23 mouse cellular contexts compared by ENCODE assay signal in the genomic region with DNA sequence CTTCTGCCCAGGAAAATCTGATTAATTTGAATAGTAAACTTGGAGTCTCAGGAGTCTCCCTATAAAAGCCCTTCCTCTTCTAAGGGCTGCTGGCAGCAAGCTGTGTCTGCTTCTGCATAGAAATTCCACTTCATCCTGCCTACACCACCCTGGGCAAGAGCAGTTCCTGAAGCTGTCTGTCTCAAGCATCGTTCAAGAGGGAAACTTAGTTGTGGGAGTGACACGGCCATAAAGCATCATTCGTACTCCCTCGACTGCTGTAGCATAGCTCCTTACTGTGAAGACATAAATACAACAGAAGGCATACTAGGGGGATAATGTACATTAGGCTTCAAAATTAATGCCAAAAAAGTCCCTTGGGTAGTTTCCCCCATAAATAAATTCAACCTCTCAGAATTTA. TPM values are rescaled to one million over a fixed set of nuclear protein-coding genes. Genes with fewer than 3 reads are reported as not detected.
A peak's percentile ranks its signal among the peaks of the same experiment; 100 is the strongest.
DNase-seq lines count a peak whose midpoint lies in the region; ATAC-seq and TF ChIP-seq lines count a peak whose summit lies in the region.
"Had no signal": no experiment of that assay in that cellular context is flagged by ENCODE, and none has a peak within 500 bp of the region (broad histone marks: within the 10 kb centered on the region; RNA-seq: fewer than 3 reads in every experiment).

No protein-coding gene starts in this region.

- H3K4me3 ChIP-seq in forebrain, embryonic 10.5 days = no peak overlapping the region; the same call in 1 of the 2 replicates
- H3K4me3 ChIP-seq in forebrain, embryonic 15.5 days = no peak overlapping the region
- no peak overlapping the region for H3K4me3 ChIP-seq in hindbrain, embryonic 12.5 days
- no peak overlapping the region for H3K4me3 ChIP-seq in hindbrain, embryonic 16.5 days (ENCODE audit: low read length)
- H3K4me3 ChIP-seq in neural tube, embryonic 13.5 days = no peak overlapping the region
- no peak overlapping the region for H3K4me3 ChIP-seq in neural tube, embryonic 15.5 days (replicated peaks)
- H3K4me3 ChIP-seq in midbrain, embryonic 14.5 days (replicated peaks; ENCODE audit: low read depth, low read length) = no peak overlapping the region
- H3K4me3 ChIP-seq in gastrocnemius, adult 2 months = no peak overlapping the region
- H3K4me3 ChIP-seq: embryonic facial prominence, embryonic 10.5 days; heart, embryonic 12.5 days; intestine, embryonic 15.5 days had no signal

- intact Hi-C loops in gastrocnemius, adult 2 months (cut with DNase I) = no loop called here

- 20% methylated on average over 4 of the region's 4 CpGs for WGBS in forebrain, embryonic 10.5 days
- 3% methylated on average over 4 of the region's 4 CpGs for WGBS in forebrain, embryonic 15.5 days
- WGBS in hindbrain, embryonic 12.5 days = 26% methylated on average over 4 of the region's 4 CpGs
- WGBS in hindbrain, embryonic 16.5 days = 12% methylated on average over 4 of the region's 4 CpGs
- WGBS in neural tube, embryonic 13.5 days = 12% methylated on average over 4 of the region's 4 CpGs
- WGBS in neural tube, embryonic 15.5 days = 9% methylated on average over 4 of the region's 4 CpGs
- WGBS in midbrain, embryonic 14.5 days = 6% methylated on average over 4 of the region's 4 CpGs

- H3K4me1 ChIP-seq in forebrain, embryonic 10.5 days = peaks cover 41% of the 10 kb centered on the region
- H3K4me1 ChIP-seq in forebrain, embryonic 15.5 days = peaks cover 14% of the 10 kb centered on the region; the same call in 1 of the 2 replicates
- peaks cover 13% of the 10 kb centered on the region for H3K4me1 ChIP-seq in hindbrain, embryonic 12.5 days
- peaks cover 7% of the 10 kb centered on the region for H3K4me1 ChIP-seq in hindbrain, embryonic 16.5 days (ENCODE audit: control insufficient read depth, insufficient read depth, low read depth, low read length)
- H3K4me1 ChIP-seq in neural tube, embryonic 13.5 days (replicated peaks) = peaks cover 26% of the 10 kb centered on the region
- H3K4me1 ChIP-seq in neural tube, embryonic 15.5 days = peaks cover 14% of the 10 kb centered on the region
- H3K4me1 ChIP-seq in midbrain, embryonic 14.5 days (ENCODE audit: control insufficient read depth, insufficient read depth, low read length) = peaks cover 21% of the 10 kb centered on the region; the same call in 1 of the 2 replicates
- H3K4me1 ChIP-seq: heart, embryonic 12.5 days; intestine, embryonic 15.5 days had no signal

- ATAC-seq in forebrain, embryonic 15.5 days (replicated peaks) = no peak
- ATAC-seq in hindbrain, embryonic 12.5 days (ENCODE audit: low FRiP score) = no peak
- no peak for ATAC-seq in hindbrain, embryonic 16.5 days
- peak; percentile 80; the same call in 1 of the 2 replicates for ATAC-seq in neural tube, embryonic 13.5 days (ENCODE audit: low read depth)
- no peak for ATAC-seq in neural tube, embryonic 15.5 days (ENCODE audit: low FRiP score)
- no peak for ATAC-seq in midbrain, embryonic 14.5 days (ENCODE audit: low FRiP score, low TSS enrichment)
- ATAC-seq: activated CD4-positive, CD25-positive, alpha-beta regulatory T cell, adult 4 months; intestine, embryonic 15.5 days; Patski had no signal

- no peak for DNase-seq in forebrain, embryonic 10.5 days (ENCODE audit: extremely low spot score, low spot score)
- DNase-seq in midbrain, embryonic 14.5 days = peak; percentile 42
- no peak for DNase-seq in gastrocnemius, adult 2 months
- DNase-seq: adrenal gland, postnatal 14 days; cerebellum, adult 2 months; cerebellum, postnatal 10 days; gastrocnemius, postnatal 25 days; kidney, adult 18-20 months had no signal

- H3K9ac ChIP-seq in forebrain, embryonic 15.5 days (replicated peaks) = no peak overlapping the region
- no peak overlapping the region for H3K9ac ChIP-seq in hindbrain, embryonic 12.5 days
- no peak overlapping the region for H3K9ac ChIP-seq in hindbrain, embryonic 16.5 days (ENCODE audit: low read depth, low read length)
- H3K9ac ChIP-seq in neural tube, embryonic 13.5 days = no peak overlapping the region
- H3K9ac ChIP-seq in neural tube, embryonic 15.5 days (replicated peaks) = no peak overlapping the region
- H3K9ac ChIP-seq in midbrain, embryonic 14.5 days (replicated peaks; ENCODE audit: low read length) = no peak overlapping the region
- H3K9ac ChIP-seq: heart, embryonic 12.5 days; intestine, embryonic 15.5 days had no signal

- peaks cover 90% of the 10 kb centered on the region for H3K27me3 ChIP-seq in forebrain, embryonic 10.5 days (ENCODE audit: poor library complexity, severe bottlenecking)
- H3K27me3 ChIP-seq in forebrain, embryonic 15.5 days = 0 out of 2 replicates have a peak, but pooled peaks cover 4% of the 10 kb centered on the region
- H3K27me3 ChIP-seq in hindbrain, embryonic 12.5 days = peaks cover 72% of the 10 kb centered on the region
- H3K27me3 ChIP-seq in hindbrain, embryonic 16.5 days (replicated peaks; ENCODE audit: control insufficient read depth, insufficient read depth, low read length) = peaks cover 18% of the 10 kb centered on the region
- H3K27me3 ChIP-seq in neural tube, embryonic 13.5 days = peaks cover 72% of the 10 kb centered on the region
- H3K27me3 ChIP-seq in neural tube, embryonic 15.5 days (replicated peaks) = peaks cover 20% of the 10 kb centered on the region
- peaks cover 8% of the 10 kb centered on the region; the same call in 1 of the 2 replicates for H3K27me3 ChIP-seq in midbrain, embryonic 14.5 days (ENCODE audit: control insufficient read depth, insufficient read depth, low read length)
- H3K27me3 ChIP-seq: CH12.LX; heart, embryonic 12.5 days; intestine, embryonic 15.5 days had no signal

- no peak overlapping the region for H3K4me2 ChIP-seq in forebrain, embryonic 15.5 days (replicated peaks)
- 0 out of 2 replicates have a peak overlapping the region, but pooled peaks have one; percentile 11 for H3K4me2 ChIP-seq in hindbrain, embryonic 12.5 days (replicated peaks)
- no peak overlapping the region for H3K4me2 ChIP-seq in hindbrain, embryonic 16.5 days (ENCODE audit: low read length)
- peak overlapping the region; percentile 13; the same call in 1 of the 2 replicates for H3K4me2 ChIP-seq in neural tube, embryonic 13.5 days
- H3K4me2 ChIP-seq in neural tube, embryonic 15.5 days = no peak overlapping the region
- no peak overlapping the region for H3K4me2 ChIP-seq in midbrain, embryonic 14.5 days (ENCODE audit: low read length)
- H3K4me2 ChIP-seq: heart, embryonic 12.5 days; intestine, embryonic 15.5 days had no signal

- H3K27ac ChIP-seq in forebrain, embryonic 10.5 days = peak overlapping the region; percentile 48
- H3K27ac ChIP-seq in forebrain, embryonic 15.5 days (replicated peaks) = no peak overlapping the region
- no peak overlapping the region for H3K27ac ChIP-seq in hindbrain, embryonic 12.5 days
- no peak overlapping the region for H3K27ac ChIP-seq in hindbrain, embryonic 16.5 days (ENCODE audit: low read depth, low read length)
- peak overlapping the region; percentile 78; the same call in 1 of the 2 replicates for H3K27ac ChIP-seq in neural tube, embryonic 13.5 days (replicated peaks)
- H3K27ac ChIP-seq in neural tube, embryonic 15.5 days (replicated peaks) = no peak overlapping the region
- no peak overlapping the region for H3K27ac ChIP-seq in midbrain, embryonic 14.5 days (replicated peaks; ENCODE audit: low read depth, low read length)
- no peak overlapping the region for H3K27ac ChIP-seq in gastrocnemius, adult 2 months
- H3K27ac ChIP-seq: embryonic facial prominence, embryonic 10.5 days; intestine, embryonic 15.5 days had no signal

- no peak for TF ChIP-seq CTCF in gastrocnemius, adult 2 months (IDR thresholded peaks at IDR 0.05)

- no peaks in the 10 kb centered on the region for H3K36me3 ChIP-seq in forebrain, embryonic 10.5 days (replicated peaks)
- H3K36me3 ChIP-seq in forebrain, embryonic 15.5 days = no peaks in the 10 kb centered on the region
- H3K36me3 ChIP-seq in hindbrain, embryonic 12.5 days = no peaks in the 10 kb centered on the region
- no peaks in the 10 kb centered on the region for H3K36me3 ChIP-seq in hindbrain, embryonic 16.5 days (ENCODE audit: control insufficient read depth, insufficient read depth, low read length)
- no peaks in the 10 kb centered on the region for H3K36me3 ChIP-seq in neural tube, embryonic 13.5 days
- H3K36me3 ChIP-seq in neural tube, embryonic 15.5 days = no peaks in the 10 kb centered on the region
- no peaks in the 10 kb centered on the region for H3K36me3 ChIP-seq in midbrain, embryonic 14.5 days (ENCODE audit: control insufficient read depth, insufficient read depth, low read length)
- H3K36me3 ChIP-seq: embryonic facial prominence, embryonic 10.5 days; heart, embryonic 12.5 days; intestine, embryonic 15.5 days had no signal

- no peaks in the 10 kb centered on the region for H3K9me3 ChIP-seq in forebrain, embryonic 10.5 days
- no peaks in the 10 kb centered on the region for H3K9me3 ChIP-seq in forebrain, embryonic 15.5 days
- H3K9me3 ChIP-seq in hindbrain, embryonic 12.5 days (replicated peaks) = no peaks in the 10 kb centered on the region
- H3K9me3 ChIP-seq in hindbrain, embryonic 16.5 days (ENCODE audit: control insufficient read depth, low read length) = no peaks in the 10 kb centered on the region
- no peaks in the 10 kb centered on the region for H3K9me3 ChIP-seq in neural tube, embryonic 13.5 days
- H3K9me3 ChIP-seq in neural tube, embryonic 15.5 days (replicated peaks) = no peaks in the 10 kb centered on the region
- no peaks in the 10 kb centered on the region for H3K9me3 ChIP-seq in midbrain, embryonic 14.5 days (ENCODE audit: control insufficient read depth, low read length)
- H3K9me3 ChIP-seq: embryonic facial prominence, embryonic 10.5 days; heart, embryonic 12.5 days; intestine, embryonic 15.5 days had no signal

RNA-seq across cellular contexts. Expression of a gene that starts 45.8 kb away (rescaled TPM):
- 0.25 and 0.67 TPM in 2 replicates for polyA plus RNA-seq in forebrain, embryonic 10.5 days (2016; fragmentation: Nextera tagmentation; extraction: Ambion mirVana)
- polyA plus RNA-seq in forebrain, embryonic 15.5 days (2015; fragmentation: Nextera tagmentation; extraction: Ambion mirVana) = 0.32 and 1.3 TPM in 2 replicates
- polyA plus RNA-seq in hindbrain, embryonic 12.5 days (2016; fragmentation: Nextera tagmentation; extraction: Ambion mirVana) = 1.8 and 3.7 TPM in 2 replicates
- polyA plus RNA-seq in hindbrain, embryonic 16.5 days (2015; fragmentation: Nextera tagmentation; extraction: Ambion mirVana) = 11.1 and 15.1 TPM in 2 replicates
- 6.2 and 6.6 TPM in 2 replicates for polyA plus RNA-seq in neural tube, embryonic 13.5 days (2015; fragmentation: Nextera tagmentation; extraction: Ambion mirVana)
- 15.0 and 16.4 TPM in 2 replicates for polyA plus RNA-seq in neural tube, embryonic 15.5 days (2015; fragmentation: Nextera tagmentation; extraction: Ambion mirVana)
- polyA plus RNA-seq in midbrain, embryonic 14.5 days (2014; fragmentation: Nextera tagmentation; extraction: Ambion mirVana) = 3.1 and 9.0 TPM in 2 replicates
- total RNA-seq in gastrocnemius, adult 2 months (2021) = not detected
- total RNA-seq: adrenal gland, adult 18-20 months; gastrocnemius, postnatal 25 days; granulocyte monocyte progenitor cell, adult 5-6 weeks; heart, adult 8-10 months; heart, postnatal 25 days had no signal
- polyA plus RNA-seq: activated CD4-positive, CD25-positive, alpha-beta regulatory T cell, adult 4 months; heart, embryonic 12.5 days; Patski had no signal

Comparison
In these comparisons a context has a peak if more than half of its experiments do, and no peak if none do; other contexts are left out.
1. H3K27ac ChIP-seq: peak in forebrain, embryonic 10.5 days (single experiment) and neural tube, embryonic 13.5 days (single experiment); none in forebrain, embryonic 15.5 days (single experiment), hindbrain, embryonic 12.5 days (single experiment), hindbrain, embryonic 16.5 days (single experiment), neural tube, embryonic 15.5 days (single experiment), midbrain, embryonic 14.5 days (single experiment) and gastrocnemius, adult 2 months (single experiment).
2. H3K4me2 ChIP-seq: peak in hindbrain, embryonic 12.5 days (single experiment) and neural tube, embryonic 13.5 days (single experiment); none in forebrain, embryonic 15.5 days (single experiment), hindbrain, embryonic 16.5 days (single experiment), neural tube, embryonic 15.5 days (single experiment) and midbrain, embryonic 14.5 days (single experiment).